Mouse (Mus musculus) CH12.LX (cell line): Measurements from ENCODE around the gene Chid1. TPM values are rescaled to one million over a fixed set of nuclear protein-coding genes. Genes with fewer than 3 reads are reported as not detected.

Experiments
- DNase-seq: peaks from one replicate; pipeline ENCODE4 v3.0.0-alpha.2; 2013; ENCODE audit errors: extremely low read depth
- H3K27ac ChIP-seq: 2 replicates; pipeline ENCODE4 v1.5.1; 2012; ENCODE audit warnings: low read depth, mild to moderate bottlenecking, control low read depth, moderate library complexity; ENCODE audit not compliant: insufficient read depth
- H3K27me3 ChIP-seq: replicated peaks from 2 replicates; pipeline ENCODE3; 2012; ENCODE audit warnings: inconsistent platforms
- H3K36me3 ChIP-seq, 2 experiments: replicated peaks in 1 of 2; 2 replicates each; pipeline versions ENCODE3 to v1.6.1; 2012; ENCODE audit warnings: inconsistent platforms in 1 of 2, low read length in 1 of 2, mild to moderate bottlenecking in 1 of 2, mixed read lengths in 1 of 2, moderate library complexity in 1 of 2; ENCODE audit not compliant: control insufficient read depth in 1 of 2, insufficient read depth in 1 of 2
- H3K4me1 ChIP-seq, 2 experiments: 2 replicates each; pipeline ENCODE4 v1.6.1; 2012; ENCODE audit warnings: inconsistent platforms in 1 of 2, moderate library complexity in 1 of 2; ENCODE audit not compliant: insufficient read depth in 2 of 2, control insufficient read depth in 1 of 2
- H3K4me2 ChIP-seq: 2 replicates; pipeline ENCODE4 v1.6.1; 2012; ENCODE audit warnings: low read depth, mild to moderate bottlenecking, control low read depth; ENCODE audit not compliant: poor library complexity, insufficient read depth, severe bottlenecking
- H3K4me3 ChIP-seq, 3 experiments: fragments of 150-350 bp in 1 of 3; sonication (generic) in 1 of 3; replicated peaks in 1 of 3; 2 replicates each; pipeline versions ENCODE3 to v1.5.1; 2011 to 2012; ENCODE audit warnings: low read depth in 2 of 3, low read length in 2 of 3, mild to moderate bottlenecking in 2 of 3, moderate library complexity in 2 of 3, control low read depth in 1 of 3, improper control_type of control experiment in 1 of 3, inconsistent platforms in 1 of 3, mixed read lengths in 1 of 3; ENCODE audit not compliant: poor library complexity in 1 of 3
- H3K79me2 ChIP-seq: replicated peaks from 2 replicates; pipeline ENCODE4 v1.6.1; 2012; ENCODE audit warnings: mild to moderate bottlenecking, moderate library complexity; ENCODE audit not compliant: control insufficient read depth, poor library complexity, insufficient read depth, severe bottlenecking; ENCODE audit errors: extremely low read depth
- H3K9ac ChIP-seq: 2 replicates; pipeline ENCODE4 v1.6.1; 2012; ENCODE audit warnings: low read depth, mild to moderate bottlenecking, control low read depth, moderate library complexity; ENCODE audit not compliant: insufficient read depth
- H3K9me3 ChIP-seq: replicated peaks from 2 replicates; pipeline ENCODE3; 2012; ENCODE audit warnings: low read length, inconsistent platforms, mixed read lengths
- BHLHE40 ChIP-seq: IDR thresholded peaks from 2 replicates; pipeline ENCODE4 v1.6.1; 2011; ENCODE audit warnings: mild to moderate bottlenecking, low read depth, low read length, improper control_type of control experiment
- CHD1 ChIP-seq: IDR thresholded peaks from 2 replicates; pipeline ENCODE4 v1.6.1; 2012; ENCODE audit warnings: low read depth, low read length, improper control_type of control experiment, inconsistent platforms
- CHD2 ChIP-seq: IDR thresholded peaks from 2 replicates; pipeline ENCODE4 v1.6.1; 2011; ENCODE audit warnings: low read length, improper control_type of control experiment
- HCFC1 ChIP-seq: IDR thresholded peaks from 2 replicates; pipeline ENCODE4 v1.6.1; 2012; ENCODE audit warnings: low read depth, mild to moderate bottlenecking, inconsistent platforms, low read length, improper control_type of control experiment
- IRF4 ChIP-seq: IDR thresholded peaks from 2 replicates; pipeline ENCODE4 v1.6.1; 2014; ENCODE audit warnings: low read depth, mild to moderate bottlenecking, inconsistent platforms, low read length, improper control_type of control experiment
- KAT2A ChIP-seq: IDR thresholded peaks from 2 replicates; pipeline ENCODE4 v1.6.1; 2012; ENCODE audit warnings: low read length, improper control_type of control experiment, inconsistent platforms; ENCODE audit not compliant: insufficient replicate concordance
- MEF2A ChIP-seq: IDR thresholded peaks from 2 replicates; pipeline ENCODE4 v1.6.1; 2014; ENCODE audit warnings: low read depth, mild to moderate bottlenecking, inconsistent platforms, low read length, improper control_type of control experiment, borderline replicate concordance
- MXI1 ChIP-seq: IDR thresholded peaks from 2 replicates; pipeline ENCODE4 v1.6.1; 2011; ENCODE audit warnings: mild to moderate bottlenecking, low read depth, low read length, improper control_type of control experiment
- NELFE ChIP-seq: IDR thresholded peaks from 2 replicates; pipeline ENCODE4 v1.6.1; 2011; ENCODE audit warnings: low read depth, low read length, improper control_type of control experiment
- NRF1 ChIP-seq: IDR thresholded peaks from 2 replicates; pipeline ENCODE4 v1.6.1; 2014; ENCODE audit warnings: low read depth, mild to moderate bottlenecking, inconsistent platforms, low read length, improper control_type of control experiment, moderate library complexity
- POLR2AphosphoS2 ChIP-seq: IDR thresholded peaks from 2 replicates; pipeline ENCODE4 v1.6.1; 2011; ENCODE audit warnings: low read depth, low read length, improper control_type of control experiment
- RAD21 ChIP-seq: IDR thresholded peaks from 2 replicates; pipeline ENCODE4 v1.6.1; 2011; ENCODE audit warnings: low read depth, mild to moderate bottlenecking, low read length, improper control_type of control experiment, moderate library complexity
- RCOR1 ChIP-seq: conservative IDR thresholded peaks from 2 replicates; pipeline ENCODE4 v1.6.1; 2012; ENCODE audit warnings: low read depth, mild to moderate bottlenecking, inconsistent platforms, low read length, improper control_type of control experiment
- SIN3A ChIP-seq: IDR thresholded peaks from 2 replicates; pipeline ENCODE4 v1.6.1; 2012; ENCODE audit warnings: low read length, improper control_type of control experiment, inconsistent platforms
- SMC3 ChIP-seq: IDR thresholded peaks from 2 replicates; pipeline ENCODE4 v1.6.1; 2011; ENCODE audit warnings: low read depth, low read length, improper control_type of control experiment
- TBP ChIP-seq: conservative IDR thresholded peaks from 2 replicates; pipeline ENCODE4 v1.6.1; 2011; ENCODE audit warnings: low read depth, low read length, improper control_type of control experiment
- USF2 ChIP-seq: conservative IDR thresholded peaks from 2 replicates; pipeline ENCODE4 v1.6.1; 2011; ENCODE audit warnings: low read depth, low read length, improper control_type of control experiment
- ZC3H11A ChIP-seq: IDR thresholded peaks from 2 replicates; pipeline ENCODE4 v1.6.1; 2012; ENCODE audit warnings: low read depth, mild to moderate bottlenecking, inconsistent platforms, low read length, improper control_type of control experiment
- ZKSCAN1 ChIP-seq: IDR thresholded peaks from 2 replicates; pipeline ENCODE4 v1.6.1; 2012; ENCODE audit warnings: low read depth, inconsistent platforms, low read length, improper control_type of control experiment, borderline replicate concordance
- ZMIZ1 ChIP-seq: IDR thresholded peaks from 2 replicates; pipeline ENCODE4 v1.6.1; 2012; ENCODE audit warnings: low read depth, mild to moderate bottlenecking, inconsistent platforms, low read length, improper control_type of control experiment
- dilution Hi-C: fragments of 300-500 bp; cut with MboI; formaldehyde crosslinking; loops from 2 replicates; pipeline ENCODE4 v1.14.3; 2020; ENCODE audit warnings: low sequenced_read_pairs; ENCODE audit not compliant: extremely low pct_unique_long_range_greater_than_20kb, extremely low pct_ligation_motif_present
- in situ Hi-C: fragments of 300-500 bp; cut with MboI; formaldehyde crosslinking; loops from 3 replicates; pipeline ENCODE4 v1.14.3; 2019; ENCODE audit warnings: low sequenced_read_pairs, low pct_ligation_motif_present, low pct_unique_long_range_greater_than_20kb, mixed read lengths
- polyA plus RNA-seq: library from polyadenylated mRNA; unstranded; fragments of >175 nt; gene quantifications from 2 replicates; pipeline ENCODE4 v1.2.1, GENCODE M21; 2012; ENCODE audit warnings: low read depth; ENCODE audit not compliant: insufficient read length
- total RNA-seq, 2 experiments: library from RNA; depleted of rRNA; stranded (reverse); fragments of 300-350 nt in 1 of 2; fragments of >200 nt in 1 of 2; gene quantifications; 2 replicates each; pipeline ENCODE4 v1.2.3; 2012 to 2014

Gene Chid1
- total and polyA plus RNA-seq, 3 experiments, result 27.0 to 50.5 (median 42.3) TPM

DNA sequence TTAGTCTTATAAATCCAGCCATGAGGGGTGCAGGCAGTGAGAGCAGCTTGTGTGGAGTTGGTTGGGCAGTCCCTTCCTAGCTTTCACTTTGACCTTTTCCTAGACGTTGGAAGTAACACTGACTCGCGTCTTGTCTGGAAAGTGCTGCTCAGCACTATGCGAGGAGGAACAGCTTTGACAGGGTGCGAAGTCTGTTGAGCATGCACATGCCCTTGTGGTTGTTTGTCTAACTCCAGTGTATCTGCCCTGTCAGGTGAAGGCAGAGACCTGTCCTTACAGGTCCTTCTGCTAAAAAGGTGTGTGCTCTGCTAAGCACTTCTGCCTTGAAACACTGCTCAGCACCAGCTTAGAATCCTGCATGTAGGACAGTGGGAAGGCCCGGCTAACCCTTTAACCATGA is 49.2 kb upstream of the Chid1 start:
- Histone ChIP-seq H3K36me3 (peaks cover 18 to 61% of the 10 kb centered on the region in 2 experiments), H3K4me1 (peaks cover 3 to 21% of the 10 kb centered on the region in 2 experiments; a peak in 3 of 4 replicates), H3K27ac (no peak overlapping the region), H3K9me3 (no peaks in the 10 kb centered on the region), H3K4me3 (no peak overlapping the region), H3K79me2 (no peaks in the 10 kb centered on the region), H3K27me3 (no peaks in the 10 kb centered on the region), H3K4me2 (no peak overlapping the region), H3K9ac (no peak overlapping the region)
- dilution Hi-C loops (no loop called here), in situ Hi-C loops (no loop called here)
- no peak for TF ChIP-seq CHD1
- no peak for TF ChIP-seq NELFE
- TF ChIP-seq BHLHE40, result no peak
- no peak for TF ChIP-seq HCFC1
- no peak for TF ChIP-seq ZC3H11A
- no peak for TF ChIP-seq ZMIZ1
- TF ChIP-seq CHD2, result no peak
- no peak for TF ChIP-seq SIN3A
- TF ChIP-seq IRF4, result no peak
- no peak for DNase-seq

- H3K79me2 ChIP-seq, result no peaks in the 10 kb centered on the region
- dilution Hi-C loops (no loop called here), in situ Hi-C loops (no loop called here)
- no peak overlapping the region for H3K27ac ChIP-seq
- no peak for DNase-seq
- no peak overlapping the region for H3K4me3 ChIP-seq
- peaks cover 16 to 52% of the 10 kb centered on the region in 2 experiments for H3K36me3 ChIP-seq
- no peak overlapping the region for H3K4me2 ChIP-seq
- no peak overlapping the region for H3K9ac ChIP-seq
- no peaks in the 10 kb centered on the region for H3K9me3 ChIP-seq
- no peaks in the 10 kb centered on the region for H3K27me3 ChIP-seq
- peaks cover 3 to 21% of the 10 kb centered on the region in 2 experiments; a peak in 3 of 4 replicates for H3K4me1 ChIP-seq
- TF ChIP-seq POLR2AphosphoS2 (no peak), IRF4 (no peak), RAD21 (no peak), CHD1 (no peak), TBP (no peak), KAT2A (no peak), NRF1 (no peak), HCFC1 (no peak), SMC3 (no peak), MEF2A (no peak), RCOR1 (no peak), USF2 (no peak), MXI1 (no peak), ZKSCAN1 (no peak)
These were observed 46.2 kb upstream of the Chid1 start for GRCm38 (mm10) chr7:141585881-141586280.
